Mouse (Mus musculus): ENCODE measurements at regions not wholly inside any gene's neighbourhood (a gene's known extent, or its start where the extent isn't known, plus 50 kb on each side); places are given as distances from the start of the nearest gene placed in this dataset.

DNA sequence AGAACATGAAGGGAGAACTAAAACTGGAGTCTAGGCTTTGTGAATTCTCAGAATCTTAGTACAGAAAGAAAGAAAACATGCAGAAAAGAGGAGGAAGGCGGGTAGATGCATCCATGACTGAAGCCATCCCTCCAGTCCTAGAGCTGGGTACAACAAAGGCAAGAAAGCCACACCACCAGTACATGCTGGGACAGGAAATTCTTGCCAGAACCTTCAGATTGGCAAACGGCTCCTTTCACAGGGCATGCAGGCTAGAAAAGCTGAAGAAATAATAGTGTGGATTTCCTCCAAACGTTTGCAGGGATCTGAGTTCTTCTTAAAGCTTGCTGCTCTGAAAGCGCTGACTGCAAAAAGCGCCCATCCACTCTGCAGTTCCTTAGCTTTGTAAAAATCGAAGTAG, 486.7 kb downstream of the Epha4 start:
- TF ChIP-seq CTCF (IDR thresholded peaks at IDR 0.05; ENCODE audit: insufficient read depth, low read length) (no peak), POLR2A (IDR thresholded peaks at IDR 0.05; ENCODE audit: borderline replicate concordance, extremely low read depth, low read depth, low read length) (no peak)
